ENCODE assay signal across 11 mouse cellular contexts in genomic region chr16:18386451-18386850, GRCm38 (mm10). TPM values are rescaled to one million over a fixed set of nuclear protein-coding genes. Genes with fewer than 3 reads are reported as not detected.
DNase-seq lines count a peak whose midpoint lies in the region; ATAC-seq lines count a peak whose summit lies in the region.
"Had no signal": no experiment of that assay in that cellular context is flagged by ENCODE, and none has a peak within 500 bp of the region (broad histone marks: within the 10 kb centered on the region; RNA-seq: fewer than 3 reads in every experiment).

No protein-coding gene starts in this region.

- peaks cover 66% of the 10 kb centered on the region for H3K4me1 ChIP-seq in neural tube, embryonic 15.5 days

- DNase-seq in heart, adult 11 months, result peak; percentile 91
- DNase-seq in heart, adult 8-10 months (ENCODE audit: low spot score), result no peak
- DNase-seq in right cerebral cortex, postnatal 10 days (ENCODE audit: low spot score in 2 of 2), result peak; percentile 42 to 48
- DNase-seq in right cerebral cortex, adult 18-20 months, result no peak
- DNase-seq in fat pad, adult 2 months (ENCODE audit: extremely low read depth, low read depth, low spot score), result peak; percentile 47
- DNase-seq in heart, postnatal 25 days (ENCODE audit: low spot score), result no peak
- DNase-seq in left cerebral cortex, adult 18-20 months (ENCODE audit: low spot score in 2 of 2), result no peak
- DNase-seq: adrenal gland, postnatal 25 days; kidney, postnatal 14 days had no signal

- intact Hi-C loops in heart, postnatal 25 days (cut with DNase I), result no loop called here

- no peaks in the 10 kb centered on the region for H3K9me3 ChIP-seq in neural tube, embryonic 15.5 days (replicated peaks)
- H3K9me3 ChIP-seq: neural tube, embryonic 12.5 days had no signal

- H3K36me3 ChIP-seq in neural tube, embryonic 15.5 days, result no peaks in the 10 kb centered on the region
- H3K36me3 ChIP-seq: neural tube, embryonic 12.5 days had no signal

- no peak for ATAC-seq in neural tube, embryonic 15.5 days (ENCODE audit: low FRiP score)

- peak overlapping the region; percentile 65 for H3K27ac ChIP-seq in neural tube, embryonic 15.5 days (replicated peaks)
- H3K27ac ChIP-seq: neural tube, embryonic 12.5 days had no signal

- 67% methylated on average over 7 of the region's 7 CpGs for WGBS in neural tube, embryonic 15.5 days

- H3K9ac ChIP-seq in neural tube, embryonic 15.5 days (replicated peaks), result no peak overlapping the region
- H3K9ac ChIP-seq: neural tube, embryonic 12.5 days had no signal

- H3K4me2 ChIP-seq in neural tube, embryonic 15.5 days, result no peak overlapping the region
- H3K4me2 ChIP-seq: neural tube, embryonic 12.5 days had no signal

- no peak overlapping the region for H3K4me3 ChIP-seq in neural tube, embryonic 15.5 days (replicated peaks)
- H3K4me3 ChIP-seq: neural tube, embryonic 12.5 days had no signal

- no peaks in the 10 kb centered on the region for H3K27me3 ChIP-seq in neural tube, embryonic 15.5 days (replicated peaks)
- H3K27me3 ChIP-seq: neural tube, embryonic 12.5 days had no signal

RNA-seq across cellular contexts. Expression of gene Arvcf, which starts 38.5 kb away (rescaled TPM):
- total RNA-seq in heart, adult 8-10 months (2022), result 10 to 100 TPM; 12.6 to 20.0 (median 16.2) TPM
- polyA plus RNA-seq in neural tube, embryonic 15.5 days (2015; fragmentation: Nextera tagmentation; extraction: Ambion mirVana), result 71.2 and 72.5 TPM in 2 replicates
- 10 to 100 TPM; 18.6 to 21.7 TPM for total RNA-seq in heart, postnatal 25 days (2021)
- 10 to 100 TPM; 40.7 TPM for total RNA-seq in left cerebral cortex, adult 18-20 months (2021)

RNA-seq across cellular contexts. Expression of gene Tango2, which starts 38.5 kb away (rescaled TPM):
- 100 to 1,000 TPM; 184 to 210 (median 190) TPM for total RNA-seq in heart, adult 8-10 months (2022)
- polyA plus RNA-seq in neural tube, embryonic 15.5 days (2015; fragmentation: Nextera tagmentation; extraction: Ambion mirVana), result 98.7 and 115 TPM in 2 replicates
- 100 to 1,000 TPM; 147 TPM for total RNA-seq in heart, postnatal 25 days (2021)
- 100 to 1,000 TPM; 137 to 148 TPM for total RNA-seq in left cerebral cortex, adult 18-20 months (2021)

RNA-seq across cellular contexts. Expression of gene Txnrd2, which starts 39.7 kb away (rescaled TPM):
- 10 to 100 TPM; 37.0 to 49.9 (median 42.1) TPM for total RNA-seq in heart, adult 8-10 months (2022)
- polyA plus RNA-seq in neural tube, embryonic 15.5 days (2015; fragmentation: Nextera tagmentation; extraction: Ambion mirVana), result 28.3 and 30.9 TPM in 2 replicates
- total RNA-seq in heart, postnatal 25 days (2021), result 10 to 100 TPM; 36.1 to 38.2 TPM
- total RNA-seq in left cerebral cortex, adult 18-20 months (2021), result 10 to 100 TPM; 19.4 to 21.3 TPM

RNA-seq across cellular contexts. Expression of gene Comt, which starts 40.2 kb away (rescaled TPM):
- total RNA-seq in heart, adult 8-10 months (2022), result 100 to 1,000 TPM; 146 to 174 (median 157) TPM
- polyA plus RNA-seq in neural tube, embryonic 15.5 days (2015; fragmentation: Nextera tagmentation; extraction: Ambion mirVana), result 117 and 128 TPM in 2 replicates
- total RNA-seq in heart, postnatal 25 days (2021), result 100 to 1,000 TPM; 112 TPM
- total RNA-seq in left cerebral cortex, adult 18-20 months (2021), result 10 to 100 TPM; 90.5 to 91.4 TPM

Comparison
In these comparisons a context has a peak if more than half of its experiments do, and no peak if none do; other contexts are left out.
1. DNase-seq: peak in heart, adult 11 months (single experiment), right cerebral cortex, postnatal 10 days (2 of 2) and fat pad, adult 2 months (single experiment); none in heart, adult 8-10 months (single experiment), right cerebral cortex, adult 18-20 months (single experiment), heart, postnatal 25 days (single experiment) and left cerebral cortex, adult 18-20 months (0 of 2).